ENCODE assay signal across 9 mouse cellular contexts in the genomic region with DNA sequence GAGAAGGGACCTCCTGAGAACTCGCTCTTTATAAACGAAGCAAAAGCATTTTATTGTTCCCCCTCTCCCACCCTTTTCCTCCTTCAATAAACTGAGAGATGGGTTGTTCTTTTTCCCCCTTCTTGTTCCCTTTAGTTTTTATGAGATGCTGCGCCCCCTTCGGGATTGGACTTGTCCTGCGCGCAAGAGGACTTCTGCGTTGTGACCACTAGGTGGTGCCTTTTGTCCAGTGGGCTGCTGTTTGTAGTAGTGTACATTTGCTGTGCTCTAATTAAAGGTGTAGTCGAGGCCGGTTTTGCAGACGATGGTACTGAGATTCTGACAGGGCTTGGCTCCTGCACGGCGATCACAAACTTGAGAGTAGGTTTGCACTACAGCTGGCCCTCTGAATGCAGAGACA. TPM values are rescaled to one million over a fixed set of nuclear protein-coding genes. Genes with fewer than 3 reads are reported as not detected.
DNase-seq lines count a peak whose midpoint lies in the region; ATAC-seq and TF ChIP-seq lines count a peak whose summit lies in the region.
"Had no signal": no experiment of that assay in that cellular context is flagged by ENCODE, and none has a peak within 500 bp of the region (broad histone marks: within the 10 kb centered on the region; RNA-seq: fewer than 3 reads in every experiment).

No protein-coding gene starts in this region.

- 7% methylated on average over 12 of the region's 12 CpGs for WGBS in embryonic facial prominence, embryonic 13.5 days
- 5% methylated on average over 12 of the region's 12 CpGs for WGBS in heart, embryonic 13.5 days
- 7% methylated on average over 12 of the region's 12 CpGs for WGBS in kidney, postnatal 0 days
- WGBS in liver, embryonic 14.5 days (ENCODE audit: insufficient replicate concordance) = 5% methylated on average over 12 of the region's 12 CpGs
- 6% methylated on average over 12 of the region's 12 CpGs for WGBS in neural tube, embryonic 15.5 days

- H3K9me3 ChIP-seq in embryonic facial prominence, embryonic 13.5 days = no peaks in the 10 kb centered on the region
- H3K9me3 ChIP-seq in heart, embryonic 13.5 days = no peaks in the 10 kb centered on the region
- H3K9me3 ChIP-seq in kidney, postnatal 0 days (replicated peaks; ENCODE audit: low read length) = no peaks in the 10 kb centered on the region
- no peaks in the 10 kb centered on the region for H3K9me3 ChIP-seq in liver, embryonic 14.5 days (ENCODE audit: control insufficient read depth, low read length)
- no peaks in the 10 kb centered on the region for H3K9me3 ChIP-seq in neural tube, embryonic 15.5 days (replicated peaks)
- H3K9me3 ChIP-seq: megakaryocyte, embryonic 14.5 days had no signal

- H3K4me2 ChIP-seq in embryonic facial prominence, embryonic 13.5 days = peak overlapping the region; percentile 99
- H3K4me2 ChIP-seq in heart, embryonic 13.5 days = peak overlapping the region; percentile 98; the same call in 1 of the 2 replicates
- peak overlapping the region; percentile 22 for H3K4me2 ChIP-seq in kidney, postnatal 0 days (ENCODE audit: low read length)
- peak overlapping the region; percentile 79 for H3K4me2 ChIP-seq in liver, embryonic 14.5 days (ENCODE audit: low read depth)
- peak overlapping the region; percentile 98 for H3K4me2 ChIP-seq in neural tube, embryonic 15.5 days

- peak; percentile 100 for TF ChIP-seq CTCF in kidney, postnatal 0 days (IDR thresholded peaks at IDR 0.05; ENCODE audit: low read depth)
- peak; percentile 99 for TF ChIP-seq CTCF in liver, embryonic 14.5 days (IDR thresholded peaks at IDR 0.05; ENCODE audit: low read depth)

- peaks cover 30% of the 10 kb centered on the region for H3K36me3 ChIP-seq in embryonic facial prominence, embryonic 13.5 days
- H3K36me3 ChIP-seq in heart, embryonic 13.5 days = peaks cover 26% of the 10 kb centered on the region
- H3K36me3 ChIP-seq in kidney, postnatal 0 days (ENCODE audit: insufficient read depth, low read length) = peaks cover 9% of the 10 kb centered on the region; the same call in 1 of the 2 replicates
- no peaks in the 10 kb centered on the region for H3K36me3 ChIP-seq in liver, embryonic 14.5 days (replicated peaks; ENCODE audit: control insufficient read depth, insufficient read depth, low read depth)
- peaks cover 17% of the 10 kb centered on the region for H3K36me3 ChIP-seq in neural tube, embryonic 15.5 days

- no peak for ATAC-seq in embryonic facial prominence, embryonic 13.5 days (ENCODE audit: insufficient number of reproducible peaks, insufficient read depth, low FRiP score, low TSS enrichment, low read depth)
- no peak for ATAC-seq in heart, embryonic 13.5 days (ENCODE audit: extremely low read depth, insufficient number of reproducible peaks, low FRiP score, low TSS enrichment)
- peak; percentile 18; the same call in 1 of the 2 replicates for ATAC-seq in kidney, postnatal 0 days (replicated peaks; ENCODE audit: low FRiP score, low read depth)
- no peak for ATAC-seq in liver, embryonic 14.5 days (ENCODE audit: insufficient read depth)
- no peak for ATAC-seq in neural tube, embryonic 15.5 days (ENCODE audit: low FRiP score)

- H3K9ac ChIP-seq in embryonic facial prominence, embryonic 13.5 days = no peak overlapping the region
- H3K9ac ChIP-seq in heart, embryonic 13.5 days = peak overlapping the region; percentile 91
- no peak overlapping the region for H3K9ac ChIP-seq in kidney, postnatal 0 days (ENCODE audit: low read depth, low read length)
- no peak overlapping the region for H3K9ac ChIP-seq in liver, embryonic 14.5 days (replicated peaks)
- no peak overlapping the region for H3K9ac ChIP-seq in neural tube, embryonic 15.5 days (replicated peaks)

- H3K27ac ChIP-seq in embryonic facial prominence, embryonic 13.5 days = no peak overlapping the region
- H3K27ac ChIP-seq in heart, embryonic 13.5 days (replicated peaks) = no peak overlapping the region
- H3K27ac ChIP-seq in kidney, postnatal 0 days = peak overlapping the region; percentile 15; the same call in 1 of the 2 replicates
- H3K27ac ChIP-seq in liver, embryonic 14.5 days = no peak overlapping the region
- H3K27ac ChIP-seq in neural tube, embryonic 15.5 days (replicated peaks) = no peak overlapping the region

- no peaks in the 10 kb centered on the region for H3K27me3 ChIP-seq in embryonic facial prominence, embryonic 13.5 days
- no peaks in the 10 kb centered on the region for H3K27me3 ChIP-seq in heart, embryonic 13.5 days (replicated peaks)
- no peaks in the 10 kb centered on the region for H3K27me3 ChIP-seq in kidney, postnatal 0 days (ENCODE audit: insufficient read depth, low read length)
- H3K27me3 ChIP-seq in liver, embryonic 14.5 days (ENCODE audit: control insufficient read depth, insufficient read depth, low read length) = no peaks in the 10 kb centered on the region
- H3K27me3 ChIP-seq in neural tube, embryonic 15.5 days (replicated peaks) = no peaks in the 10 kb centered on the region
- H3K27me3 ChIP-seq: megakaryocyte, embryonic 14.5 days had no signal

- DNase-seq in CD4-positive helper T cell, adult 2 months (ENCODE audit: low read depth, low spot score) = peak; percentile 84
- peak; percentile 72 for DNase-seq in adrenal gland, adult 8-10 months
- DNase-seq in kidney, postnatal 0 days (ENCODE audit: low spot score) = peak; percentile 96
- DNase-seq in liver, embryonic 14.5 days (ENCODE audit: low read depth in 3 of 3, low spot score in 3 of 3) = peak; percentile 68 to 72 (median 69)
- DNase-seq in thymus, adult 18-20 months = peak; percentile 48 to 61

- peaks cover 44% of the 10 kb centered on the region for H3K4me1 ChIP-seq in embryonic facial prominence, embryonic 13.5 days
- H3K4me1 ChIP-seq in heart, embryonic 13.5 days = peaks cover 48% of the 10 kb centered on the region
- peaks cover 34% of the 10 kb centered on the region for H3K4me1 ChIP-seq in kidney, postnatal 0 days (replicated peaks; ENCODE audit: insufficient read depth, low read length)
- peaks cover 13 to 18% of the 10 kb centered on the region in 2 experiments for H3K4me1 ChIP-seq in liver, embryonic 14.5 days (replicated peaks; ENCODE audit: control insufficient read depth in 2 of 2, insufficient read depth in 2 of 2, low read length in 1 of 2)
- peaks cover 49% of the 10 kb centered on the region for H3K4me1 ChIP-seq in neural tube, embryonic 15.5 days

- TF ChIP-seq EP300 in liver, embryonic 14.5 days (IDR thresholded peaks at IDR 0.05; ENCODE audit: low read depth) = no peak

- H3K4me3 ChIP-seq in embryonic facial prominence, embryonic 13.5 days = peak overlapping the region; percentile 88
- peak overlapping the region; percentile 82; the same call in 1 of the 2 replicates for H3K4me3 ChIP-seq in heart, embryonic 13.5 days
- H3K4me3 ChIP-seq in kidney, postnatal 0 days (replicated peaks; ENCODE audit: low read depth, low read length) = no peak overlapping the region
- no peak overlapping the region for H3K4me3 ChIP-seq in liver, embryonic 14.5 days (ENCODE audit: insufficient read depth in 1 of 2, low read depth in 2 of 2, low read length in 2 of 2)
- H3K4me3 ChIP-seq in neural tube, embryonic 15.5 days (replicated peaks) = 0 out of 2 replicates have a peak overlapping the region, but pooled peaks have one; percentile 7
- H3K4me3 ChIP-seq: megakaryocyte, embryonic 14.5 days had no signal

RNA-seq across cellular contexts. Expression of a gene that starts 2.6 kb away (rescaled TPM):
- 10 to 100 TPM; 49.0 to 52.8 (median 50.9) TPM for total RNA-seq in adrenal gland, adult 8-10 months (2022)
- polyA plus RNA-seq in embryonic facial prominence, embryonic 13.5 days (2015; fragmentation: Nextera tagmentation; extraction: Ambion mirVana) = 30.1 and 33.2 TPM in 2 replicates
- polyA plus RNA-seq in heart, embryonic 13.5 days (2015; fragmentation: Nextera tagmentation; extraction: Ambion mirVana) = 12.4 and 12.7 TPM in 2 replicates
- polyA plus RNA-seq in kidney, postnatal 0 days (2015; fragmentation: Nextera tagmentation; extraction: Ambion mirVana) = 15.2 and 17.3 TPM in 2 replicates
- polyA plus RNA-seq in liver, embryonic 14.5 days (2012; rRNA removed) = 6.8 and 8.3 TPM in 2 replicates
- 6.8 and 7.9 TPM in 2 replicates for polyA plus RNA-seq in liver, embryonic 14.5 days (2014; fragmentation: Nextera tagmentation; extraction: Ambion mirVana)
- 28.4 and 28.6 TPM in 2 replicates for polyA plus RNA-seq in neural tube, embryonic 15.5 days (2015; fragmentation: Nextera tagmentation; extraction: Ambion mirVana)

RNA-seq across cellular contexts. Expression of a gene that starts 15.4 kb away (rescaled TPM):
- total RNA-seq in adrenal gland, adult 8-10 months (2022) = 10 to 100 TPM; 11.4 to 18.0 (median 15.5) TPM
- polyA plus RNA-seq in embryonic facial prominence, embryonic 13.5 days (2015; fragmentation: Nextera tagmentation; extraction: Ambion mirVana) = 6.0 and 6.7 TPM in 2 replicates
- polyA plus RNA-seq in heart, embryonic 13.5 days (2015; fragmentation: Nextera tagmentation; extraction: Ambion mirVana) = 1.8 and 1.9 TPM in 2 replicates
- polyA plus RNA-seq in kidney, postnatal 0 days (2015; fragmentation: Nextera tagmentation; extraction: Ambion mirVana) = 3.3 and 3.6 TPM in 2 replicates
- polyA plus RNA-seq in liver, embryonic 14.5 days (2012; rRNA removed) = 0.20 and 0.21 TPM in 2 replicates
- polyA plus RNA-seq in liver, embryonic 14.5 days (2014; fragmentation: Nextera tagmentation; extraction: Ambion mirVana) = 0.30 and 0.34 TPM in 2 replicates
- polyA plus RNA-seq in neural tube, embryonic 15.5 days (2015; fragmentation: Nextera tagmentation; extraction: Ambion mirVana) = 7.6 and 8.0 TPM in 2 replicates

RNA-seq across cellular contexts. Expression of a gene that starts 16.9 kb away (rescaled TPM):
- under 1 TPM in 1 of 4 experiments, not detected in 3; 0.12 TPM for total RNA-seq in adrenal gland, adult 8-10 months (2022)
- polyA plus RNA-seq in embryonic facial prominence, embryonic 13.5 days (2015; fragmentation: Nextera tagmentation; extraction: Ambion mirVana) = 0.62 and 1.8 TPM in 2 replicates
- 0.25 and 1.2 TPM in 2 replicates for polyA plus RNA-seq in heart, embryonic 13.5 days (2015; fragmentation: Nextera tagmentation; extraction: Ambion mirVana)
- 0.53 and 0.57 TPM in 2 replicates for polyA plus RNA-seq in kidney, postnatal 0 days (2015; fragmentation: Nextera tagmentation; extraction: Ambion mirVana)
- 12.2 and 13.9 TPM in 2 replicates for polyA plus RNA-seq in liver, embryonic 14.5 days (2012; rRNA removed)
- polyA plus RNA-seq in liver, embryonic 14.5 days (2014; fragmentation: Nextera tagmentation; extraction: Ambion mirVana) = 25.7 and 26.5 TPM in 2 replicates
- 0.31 and 1.3 TPM in 2 replicates for polyA plus RNA-seq in neural tube, embryonic 15.5 days (2015; fragmentation: Nextera tagmentation; extraction: Ambion mirVana)

RNA-seq across cellular contexts. Expression of a gene that starts 17.7 kb away (rescaled TPM):
- 100 to 1,000 TPM; 110 to 113 (median 111) TPM for total RNA-seq in adrenal gland, adult 8-10 months (2022)
- polyA plus RNA-seq in embryonic facial prominence, embryonic 13.5 days (2015; fragmentation: Nextera tagmentation; extraction: Ambion mirVana) = 36.0 and 43.2 TPM in 2 replicates
- polyA plus RNA-seq in heart, embryonic 13.5 days (2015; fragmentation: Nextera tagmentation; extraction: Ambion mirVana) = 24.8 TPM in 2 replicates
- polyA plus RNA-seq in kidney, postnatal 0 days (2015; fragmentation: Nextera tagmentation; extraction: Ambion mirVana) = 16.6 and 17.6 TPM in 2 replicates
- 27.3 and 29.1 TPM in 2 replicates for polyA plus RNA-seq in liver, embryonic 14.5 days (2012; rRNA removed)
- 10.7 and 11.8 TPM in 2 replicates for polyA plus RNA-seq in liver, embryonic 14.5 days (2014; fragmentation: Nextera tagmentation; extraction: Ambion mirVana)
- polyA plus RNA-seq in neural tube, embryonic 15.5 days (2015; fragmentation: Nextera tagmentation; extraction: Ambion mirVana) = 26.4 and 28.3 TPM in 2 replicates

RNA-seq across cellular contexts. Expression of a gene that starts 19.3 kb away (rescaled TPM):
- total RNA-seq in adrenal gland, adult 8-10 months (2022) = not detected
- not detected in 2 replicates for polyA plus RNA-seq in embryonic facial prominence, embryonic 13.5 days (2015; fragmentation: Nextera tagmentation; extraction: Ambion mirVana)
- not detected in 2 replicates for polyA plus RNA-seq in heart, embryonic 13.5 days (2015; fragmentation: Nextera tagmentation; extraction: Ambion mirVana)
- 0.09 TPM in 1 of 2 replicates, not detected in the other for polyA plus RNA-seq in kidney, postnatal 0 days (2015; fragmentation: Nextera tagmentation; extraction: Ambion mirVana)
- not detected in 2 replicates for polyA plus RNA-seq in liver, embryonic 14.5 days (2012; rRNA removed)
- polyA plus RNA-seq in liver, embryonic 14.5 days (2014; fragmentation: Nextera tagmentation; extraction: Ambion mirVana) = not detected in 2 replicates
- polyA plus RNA-seq in neural tube, embryonic 15.5 days (2015; fragmentation: Nextera tagmentation; extraction: Ambion mirVana) = 0.84 and 0.93 TPM in 2 replicates

Comparison
In these comparisons a context has a peak if more than half of its experiments do, and no peak if none do; other contexts are left out.
1. H3K4me2 ChIP-seq: peak in every context shown above with its lines; median percentile 99 in embryonic facial prominence, embryonic 13.5 days; 98 in heart, embryonic 13.5 days; 98 in neural tube, embryonic 15.5 days; 79 in liver, embryonic 14.5 days; 22 in kidney, postnatal 0 days.
2. H3K4me3 ChIP-seq: peak in embryonic facial prominence, embryonic 13.5 days (single experiment), heart, embryonic 13.5 days (single experiment) and neural tube, embryonic 15.5 days (single experiment); none in kidney, postnatal 0 days (single experiment) and liver, embryonic 14.5 days (0 of 2).
3. Peak in every context shown above with its lines, with median percentiles within 50 percentile points of each other: DNase-seq.